Mouse (Mus musculus) testis, adult 2 months (tissue): ENCODE results near the gene Gm48551. TPM values are rescaled to one million over a fixed set of nuclear protein-coding genes. Genes with fewer than 3 reads are reported as not detected.

Source experiments
- H3K27ac ChIP-seq: fragments of 200-500 bp; 2 replicates; pipeline ENCODE4 v1.5.1; 2012; ENCODE audit warnings: low read depth, low read length; ENCODE audit not compliant: control insufficient read depth, insufficient read depth
- H3K27me3 ChIP-seq: fragments of 200-500 bp; 2 replicates; pipeline ENCODE4 v1.6.1; 2012; ENCODE audit warnings: mild to moderate bottlenecking, low read length, moderate library complexity; ENCODE audit not compliant: control insufficient read depth, insufficient read depth
- H3K36me3 ChIP-seq: fragments of 200-500 bp; 2 replicates; pipeline ENCODE4 v1.6.1; 2012; ENCODE audit warnings: mild to moderate bottlenecking, low read length; ENCODE audit not compliant: control insufficient read depth, insufficient read depth
- H3K4me1 ChIP-seq: fragments of 200-500 bp; 2 replicates; pipeline ENCODE4 v1.6.1; 2012; ENCODE audit warnings: low read length; ENCODE audit not compliant: control insufficient read depth, insufficient read depth
- H3K4me3 ChIP-seq: fragments of 200-500 bp; 2 replicates; pipeline ENCODE4 v1.5.1; 2012; ENCODE audit warnings: low read depth, mild to moderate bottlenecking, low read length, moderate library complexity, mixed read lengths; ENCODE audit not compliant: control insufficient read depth
- CTCF ChIP-seq: fragments of 200-500 bp; IDR thresholded peaks from 2 replicates; pipeline ENCODE4 v1.5.1; 2012; ENCODE audit warnings: low read depth, mild to moderate bottlenecking, inconsistent platforms, low read length, moderate library complexity; ENCODE audit not compliant: control insufficient read depth, insufficient read depth, insufficient replicate concordance
- POLR2A ChIP-seq: fragments of 200-500 bp; IDR thresholded peaks from 2 replicates; pipeline ENCODE4 v1.6.1; 2012; ENCODE audit warnings: low read depth, mild to moderate bottlenecking, inconsistent platforms, low read length, moderate library complexity; ENCODE audit not compliant: control insufficient read depth
- polyA plus RNA-seq: library from polyadenylated mRNA; depleted of rRNA; stranded (reverse); fragments of >200 nt; gene quantifications from 2 replicates; pipeline ENCODE4 v1.2.3, GENCODE M21; 2012

Gm48551 gene
- polyA plus RNA-seq, 1 experiment: 1.2 TPM

DNA sequence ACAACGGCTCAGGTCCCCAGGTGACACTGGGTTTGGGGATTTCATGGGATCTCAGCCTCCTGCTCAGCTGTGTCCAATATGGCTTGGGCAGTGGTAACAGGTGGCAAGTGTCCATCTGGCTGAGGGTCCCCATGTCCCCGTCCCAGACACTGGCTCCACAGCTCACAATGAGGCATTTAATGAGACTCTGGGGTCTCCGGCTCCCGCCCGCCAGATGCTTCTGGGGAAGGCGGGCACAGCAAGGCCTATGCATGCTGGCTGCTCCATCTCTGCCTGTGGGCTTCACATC lies 17.1 kb upstream of the Gm48551 start:
- H3K4me1 ChIP-seq: peaks cover 19% of the 10 kb centered on the region
- H3K27me3 ChIP-seq: no peaks in the 10 kb centered on the region
- TF ChIP-seq CTCF (no peak), POLR2A (no peak)
- no peak overlapping the region for H3K27ac ChIP-seq
- no peaks in the 10 kb centered on the region; the same call in 1 of the 2 replicates for H3K36me3 ChIP-seq
- H3K4me3 ChIP-seq: no peak overlapping the region

DNA sequence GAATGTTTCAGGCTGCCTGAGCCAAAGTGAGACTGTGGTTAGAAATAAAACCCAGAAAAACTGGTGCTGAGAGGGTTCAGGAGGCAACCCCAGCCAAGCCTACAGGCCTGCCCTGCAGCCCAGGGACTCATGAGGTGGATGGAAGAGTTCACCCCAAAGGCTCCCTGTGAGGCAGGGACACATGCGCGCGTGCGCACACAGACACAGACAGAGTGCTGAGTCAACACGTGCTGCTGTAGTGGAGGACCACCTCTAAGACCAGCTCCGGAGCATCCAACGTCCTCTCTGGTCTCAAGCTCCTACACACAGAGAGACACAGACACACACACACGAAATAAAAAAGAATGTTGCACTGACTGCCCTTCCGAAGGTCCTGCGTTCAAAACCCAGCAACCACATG lies 8.9 kb upstream of the Gm48551 start:
- Histone ChIP-seq H3K27me3 (no peaks in the 10 kb centered on the region), H3K4me3 (no peak overlapping the region), H3K36me3 (no peaks in the 10 kb centered on the region), H3K27ac (no peak overlapping the region), H3K4me1 (peaks cover 10% of the 10 kb centered on the region)
- TF ChIP-seq CTCF: no peak
- no peak for TF ChIP-seq POLR2A

GRCm38 (mm10) chr10:81376561-81377361 lies 7.5 kb upstream of the Gm48551 start:
- Histone ChIP-seq H3K4me3 (peak overlapping the region; percentile 84), H3K4me1 (peaks cover 10% of the 10 kb centered on the region), H3K27me3 (no peaks in the 10 kb centered on the region), H3K36me3 (no peaks in the 10 kb centered on the region), H3K27ac (no peak overlapping the region)
- TF ChIP-seq POLR2A: no peak
- TF ChIP-seq CTCF: no peak

GRCm38 (mm10) chr10:81377362-81377664 lies 7.0 kb upstream of the Gm48551 start:
- no peak for TF ChIP-seq CTCF
- TF ChIP-seq POLR2A: no peak
- peak overlapping the region; percentile 84 for H3K4me3 ChIP-seq
- H3K27me3 ChIP-seq: no peaks in the 10 kb centered on the region
- no peaks in the 10 kb centered on the region for H3K36me3 ChIP-seq
- H3K27ac ChIP-seq: peak overlapping the region; percentile 81; the same call in 1 of the 2 replicates
- H3K4me1 ChIP-seq: peaks cover 10% of the 10 kb centered on the region

GRCm38 (mm10) chr10:81377793-81378552 lies 6.3 kb upstream of the Gm48551 start, which contains the start of gene Fzr1:
TSS of gene Fzr1 (minus strand) at chr10:81378516.
- Histone ChIP-seq H3K36me3 (no peaks in the 10 kb centered on the region), H3K27ac (peak within 1 kb of the TSS; percentile 90), H3K27me3 (no peaks in the 10 kb centered on the region), H3K4me3 (peak within 1 kb of the TSS; percentile 84), H3K4me1 (peaks cover 10% of the 10 kb centered on the region)
- peak; percentile 72 for TF ChIP-seq POLR2A
- no peak for TF ChIP-seq CTCF

- H3K27me3 ChIP-seq: no peaks in the 10 kb centered on the region
- peak overlapping the region; percentile 84 for H3K4me3 ChIP-seq
- H3K36me3 ChIP-seq: no peaks in the 10 kb centered on the region
- TF ChIP-seq CTCF (no peak), POLR2A (peak; percentile 54)
- peak overlapping the region; percentile 90 for H3K27ac ChIP-seq
- H3K4me1 ChIP-seq: peaks cover 10% of the 10 kb centered on the region
Observed at GRCm38 (mm10) chr10:81378553-81379182, 5.6 kb upstream of the Gm48551 start.

- Histone ChIP-seq H3K27me3 (no peaks in the 10 kb centered on the region), H3K4me3 (peak overlapping the region; percentile 84), H3K4me1 (peaks cover 10% of the 10 kb centered on the region), H3K27ac (peak overlapping the region; percentile 90), H3K36me3 (no peaks in the 10 kb centered on the region)
- TF ChIP-seq CTCF: no peak
- no peak for TF ChIP-seq POLR2A
Observed at GRCm38 (mm10) chr10:81379183-81379553, 5.1 kb upstream of the Gm48551 start.
